Mouse (Mus musculus): ENCODE measurements around the gene Akr1c14.
"Not testable (repeated sequence)": the region's sequence is repeated elsewhere in the genome, so short reads cannot be mapped to it uniquely, and the experiment has no call there.

Akr1c14 gene

DNA sequence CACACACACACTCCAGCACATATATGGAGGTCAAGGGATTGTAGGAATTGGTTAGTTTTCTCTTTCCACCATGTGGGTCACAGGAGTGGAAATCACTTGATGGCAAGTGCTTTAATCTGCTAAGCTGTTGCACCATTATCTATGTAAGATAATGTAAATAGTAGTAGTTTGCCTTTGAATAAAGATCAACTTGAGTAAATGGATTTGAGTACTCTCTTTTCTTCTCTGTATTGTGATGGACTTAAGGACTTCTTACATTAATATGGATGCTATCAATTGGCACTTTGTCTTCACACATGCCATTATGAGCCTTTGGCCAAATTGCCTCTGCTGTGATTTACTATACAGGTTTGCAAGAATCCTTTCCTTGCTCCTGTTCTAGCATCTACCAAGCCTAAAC, 31.1 kb downstream of the Akr1c14 start:
- Histone ChIP-seq H3K9me3 (ENCODE audit: low read length) (no peaks in the 10 kb centered on the region), H3K36me3 (ENCODE audit: insufficient read depth, low read length) (no peaks in the 10 kb centered on the region), H3K4me3 (replicated peaks; ENCODE audit: low read length) (no peak overlapping the region), H3K27me3 (ENCODE audit: insufficient read depth, low read length) (no peaks in the 10 kb centered on the region), H3K4me1 (replicated peaks; ENCODE audit: low read depth, low read length) (0 out of 2 replicates have a peak, but pooled peaks cover 5% of the 10 kb centered on the region)
- peak; percentile 96 for TF ChIP-seq NANOG (IDR thresholded peaks at IDR 0.05; ENCODE audit: borderline replicate concordance, low read length)
- TF ChIP-seq CTCF (conservative IDR thresholded peaks at IDR 0.05; ENCODE audit: low read length) = no peak
- TF ChIP-seq POU5F1 (IDR thresholded peaks at IDR 0.05; ENCODE audit: borderline replicate concordance, low read length) = no peak

DNA sequence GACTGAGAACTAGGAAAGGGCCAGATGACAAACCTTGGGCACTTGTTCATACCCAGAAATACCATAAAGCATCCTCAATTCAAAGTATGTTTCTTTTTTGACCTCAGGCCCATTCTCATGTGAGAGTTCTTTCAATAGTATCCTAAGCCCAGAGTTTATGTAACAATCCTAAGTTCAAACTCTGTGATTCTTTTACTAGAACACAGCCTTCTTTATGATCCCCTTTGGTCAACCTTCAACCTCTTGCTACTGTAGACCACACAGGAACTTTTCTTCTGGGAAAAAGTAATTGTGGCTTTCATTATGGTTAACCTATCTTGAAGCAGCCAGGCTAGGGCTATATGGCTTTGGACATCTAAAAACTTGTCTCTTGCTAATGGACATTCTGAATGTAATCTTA, 52.9 kb downstream of the Akr1c14 start:
- Histone ChIP-seq H3K27me3 (ENCODE audit: insufficient read depth, low read length) (no peaks in the 10 kb centered on the region), H3K9me3 (ENCODE audit: low read length) (no peaks in the 10 kb centered on the region), H3K4me3 (replicated peaks; ENCODE audit: low read length) (no peak overlapping the region), H3K36me3 (ENCODE audit: insufficient read depth, low read length) (no peaks in the 10 kb centered on the region), H3K4me1 (replicated peaks; ENCODE audit: low read depth, low read length) (no peaks in the 10 kb centered on the region)
- no peak for TF ChIP-seq CTCF (conservative IDR thresholded peaks at IDR 0.05; ENCODE audit: low read length)

DNA sequence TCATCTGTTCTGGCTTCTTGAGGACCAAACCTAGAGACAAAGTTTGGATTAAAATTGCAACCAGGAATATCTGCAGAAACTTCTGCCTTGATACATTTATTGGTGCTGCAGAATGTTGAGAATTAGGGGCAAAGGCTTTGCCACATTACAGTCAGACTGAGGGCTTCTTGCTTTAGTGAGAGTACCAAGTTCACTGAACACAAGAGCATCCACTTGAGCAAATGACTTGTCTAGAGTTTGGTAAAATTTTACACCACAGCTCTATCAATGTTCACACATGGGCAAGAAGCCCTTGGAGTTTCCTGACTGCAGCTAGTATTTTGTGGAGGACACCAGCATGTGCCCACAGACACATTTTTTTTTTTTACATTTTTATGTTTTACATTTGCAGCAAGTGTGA, 53.9 kb downstream of the Akr1c14 start:
- H3K4me3 ChIP-seq (replicated peaks; ENCODE audit: low read length) = no peak overlapping the region
- H3K4me1 ChIP-seq (replicated peaks; ENCODE audit: low read depth, low read length) = no peaks in the 10 kb centered on the region
- no peaks in the 10 kb centered on the region for H3K27me3 ChIP-seq (ENCODE audit: insufficient read depth, low read length)
- H3K9me3 ChIP-seq (ENCODE audit: low read length) = no peaks in the 10 kb centered on the region
- H3K36me3 ChIP-seq (ENCODE audit: insufficient read depth, low read length) = no peaks in the 10 kb centered on the region
- TF ChIP-seq POU5F1 (IDR thresholded peaks at IDR 0.05; ENCODE audit: borderline replicate concordance, low read length) = no peak
- TF ChIP-seq NANOG (IDR thresholded peaks at IDR 0.05; ENCODE audit: borderline replicate concordance, low read length) = no peak
- TF ChIP-seq CTCF (conservative IDR thresholded peaks at IDR 0.05; ENCODE audit: low read length) = no peak

DNA sequence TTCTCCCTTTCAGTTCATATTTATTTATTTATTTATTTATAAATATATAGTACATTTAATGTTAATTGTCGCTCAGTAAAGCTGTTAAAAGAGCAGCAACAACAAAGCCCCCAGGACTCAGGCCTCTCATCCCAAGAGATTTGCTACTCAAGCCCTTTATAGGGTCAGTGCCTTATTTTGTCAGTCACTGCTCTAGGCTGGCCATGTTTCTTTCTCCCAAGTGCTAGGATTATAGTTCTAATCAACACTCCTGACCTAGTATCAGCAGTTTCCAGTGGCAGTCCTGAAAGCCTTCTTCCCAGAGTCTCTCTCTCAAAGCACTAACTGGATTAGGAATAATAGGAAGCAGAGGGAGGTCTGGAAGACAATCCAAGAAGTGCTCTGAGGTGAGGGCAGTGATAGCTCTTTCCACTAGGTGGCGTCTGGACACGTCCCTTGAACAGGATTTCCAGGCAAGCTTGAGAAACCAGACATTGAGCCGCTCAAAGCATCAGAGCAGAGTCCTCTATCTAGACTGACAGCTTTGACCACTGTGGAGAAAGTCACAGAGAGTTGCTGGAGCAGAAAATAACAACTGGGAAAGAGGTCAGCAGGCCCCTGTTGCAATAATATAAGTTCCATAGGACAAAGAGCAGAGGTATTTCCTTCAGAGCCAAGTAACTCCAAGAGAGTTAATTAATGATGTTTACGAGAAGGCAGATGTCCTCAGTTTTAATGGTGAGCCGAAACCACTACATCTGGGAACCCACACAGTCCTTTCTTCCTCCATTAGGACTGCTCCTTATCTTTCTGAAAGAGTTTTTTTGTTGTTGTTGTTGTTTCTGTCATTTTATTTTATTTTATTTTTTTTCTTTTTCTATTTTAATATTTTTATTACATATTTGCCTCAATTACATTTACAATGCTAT, 61.7 kb downstream of the Akr1c14 start:
- Histone ChIP-seq H3K4me3 (replicated peaks; ENCODE audit: low read length) (no peak overlapping the region), H3K27me3 (ENCODE audit: insufficient read depth, low read length) (no peaks in the 10 kb centered on the region), H3K9me3 (ENCODE audit: low read length) (no peaks in the 10 kb centered on the region), H3K4me1 (replicated peaks; ENCODE audit: low read depth, low read length) (no peaks in the 10 kb centered on the region), H3K36me3 (ENCODE audit: insufficient read depth, low read length) (no peaks in the 10 kb centered on the region)
- TF ChIP-seq NANOG (IDR thresholded peaks at IDR 0.05; ENCODE audit: borderline replicate concordance, low read length) (no peak), CTCF (conservative IDR thresholded peaks at IDR 0.05; ENCODE audit: low read length) (peak; percentile 70)

DNA sequence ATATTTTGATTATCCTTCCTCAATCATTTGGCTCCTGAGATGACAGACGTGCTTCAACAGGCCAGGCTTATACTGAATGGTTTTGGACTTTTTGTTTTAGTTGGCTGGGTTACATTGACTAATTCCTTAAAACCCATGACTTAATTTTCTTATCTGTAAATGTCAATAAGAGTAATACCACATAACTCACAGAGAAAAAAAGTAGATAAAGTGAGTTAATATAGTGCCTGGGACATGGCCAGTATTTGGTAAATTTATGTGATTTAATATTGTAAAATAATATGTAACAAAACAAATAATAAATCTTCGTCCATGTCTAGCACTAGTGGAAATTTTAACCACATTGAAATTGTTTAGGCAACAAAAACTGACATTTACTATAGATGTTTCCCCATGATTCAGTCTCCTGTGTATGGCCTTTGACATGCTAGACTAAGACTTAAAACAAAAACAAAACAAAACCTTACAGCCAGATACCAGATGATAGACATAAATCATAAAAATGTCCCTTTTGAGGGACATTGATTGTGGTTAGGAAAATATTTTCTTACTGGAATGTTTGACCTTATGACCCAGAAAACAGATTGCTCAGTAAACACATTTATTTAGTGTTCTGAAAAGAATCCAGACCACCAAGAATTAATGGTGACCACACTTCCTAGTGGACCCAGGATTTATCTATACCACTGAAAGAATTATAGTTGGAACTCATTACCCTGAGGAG, 70.5 kb downstream of the Akr1c14 start:
- Histone ChIP-seq H3K4me3 (replicated peaks; ENCODE audit: low read length) (no peak overlapping the region), H3K27me3 (ENCODE audit: insufficient read depth, low read length) (no peaks in the 10 kb centered on the region), H3K9me3 (ENCODE audit: low read length) (peaks cover 13% of the 10 kb centered on the region), H3K36me3 (ENCODE audit: insufficient read depth, low read length) (no peaks in the 10 kb centered on the region), H3K4me1 (replicated peaks; ENCODE audit: low read depth, low read length) (no peaks in the 10 kb centered on the region)
- TF ChIP-seq POU5F1 (IDR thresholded peaks at IDR 0.05; ENCODE audit: borderline replicate concordance, low read length) = no peak
- TF ChIP-seq NANOG (IDR thresholded peaks at IDR 0.05; ENCODE audit: borderline replicate concordance, low read length) = no peak
- TF ChIP-seq CTCF (conservative IDR thresholded peaks at IDR 0.05; ENCODE audit: low read length) = no peak

DNA sequence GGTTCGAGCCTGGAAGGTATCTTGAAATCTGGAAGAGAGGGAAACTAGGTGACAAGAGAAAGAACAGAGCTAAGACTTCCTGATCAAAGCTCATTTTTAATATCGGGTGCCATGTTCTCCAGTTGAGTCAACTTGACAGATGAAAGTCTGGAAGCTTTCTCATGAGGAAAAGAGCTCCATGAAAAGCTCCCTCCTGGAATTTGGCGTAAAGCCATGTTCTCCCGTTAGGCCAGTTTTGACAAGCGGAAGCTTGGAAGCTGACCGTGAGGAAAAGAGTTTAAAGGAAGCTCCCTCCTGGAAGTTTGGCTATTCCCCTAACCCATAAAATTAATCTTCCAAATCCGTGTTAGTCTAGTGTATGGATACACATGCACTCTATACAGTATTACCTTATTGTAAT, 74.3 kb downstream of the Akr1c14 start:
- Histone ChIP-seq H3K36me3 (ENCODE audit: insufficient read depth, low read length) (no peaks in the 10 kb centered on the region), H3K27me3 (ENCODE audit: insufficient read depth, low read length) (no peaks in the 10 kb centered on the region), H3K4me1 (replicated peaks; ENCODE audit: low read depth, low read length) (no peaks in the 10 kb centered on the region), H3K9me3 (ENCODE audit: low read length) (peaks cover 33% of the 10 kb centered on the region), H3K4me3 (replicated peaks; ENCODE audit: low read length) (no peak overlapping the region)
- TF ChIP-seq NANOG (IDR thresholded peaks at IDR 0.05; ENCODE audit: borderline replicate concordance, low read length) = no peak
- TF ChIP-seq CTCF (conservative IDR thresholded peaks at IDR 0.05; ENCODE audit: low read length) = no peak
- no peak for TF ChIP-seq POU5F1 (IDR thresholded peaks at IDR 0.05; ENCODE audit: borderline replicate concordance, low read length)

DNA sequence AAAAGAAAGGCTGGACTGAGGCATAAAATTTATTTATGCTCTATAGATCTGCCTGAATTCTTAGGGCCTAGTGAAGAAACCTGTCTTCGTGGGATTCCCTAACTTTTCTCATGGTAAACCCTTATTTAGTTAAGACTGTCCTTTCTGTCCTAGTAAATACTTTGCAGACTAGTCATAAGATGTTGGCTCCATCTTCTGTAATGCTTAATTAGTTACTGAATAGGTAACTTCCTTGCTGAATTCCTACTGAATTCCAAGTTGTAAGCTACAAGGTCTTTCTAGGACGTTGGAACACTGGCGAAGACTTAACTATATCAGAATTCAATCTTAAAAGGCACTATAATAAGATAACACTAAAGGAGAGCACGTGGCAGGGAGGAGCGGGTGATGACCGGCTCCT, 75.7 kb downstream of the Akr1c14 start:
- H3K27me3 ChIP-seq (ENCODE audit: insufficient read depth, low read length); H3K4me3 ChIP-seq (replicated peaks; ENCODE audit: low read length); H3K4me1 ChIP-seq (replicated peaks; ENCODE audit: low read depth, low read length); H3K36me3 ChIP-seq (ENCODE audit: insufficient read depth, low read length): not testable (repeated sequence)
- peaks cover 33% of the 10 kb centered on the region for H3K9me3 ChIP-seq (ENCODE audit: low read length)

DNA sequence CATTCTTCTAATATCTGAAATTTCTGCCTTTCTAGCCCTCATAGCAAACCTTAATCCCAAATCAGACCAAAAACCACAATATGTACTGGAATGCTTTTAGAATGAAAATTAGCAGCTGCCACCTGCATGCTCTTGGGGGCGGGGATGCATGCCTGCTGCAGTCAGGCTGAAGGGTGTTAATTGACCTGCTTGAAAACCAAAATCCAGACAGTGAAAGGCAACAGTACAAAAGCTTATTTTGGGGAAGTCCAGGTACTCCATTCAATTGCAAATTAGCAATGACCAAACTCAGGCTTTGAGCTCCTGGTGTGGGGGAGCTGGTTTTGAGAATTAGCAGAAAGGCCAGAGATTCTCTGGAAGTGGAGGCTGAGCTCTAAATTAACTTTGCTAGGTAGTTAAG, 77.0 kb downstream of the Akr1c14 start:
- H3K36me3 ChIP-seq (ENCODE audit: insufficient read depth, low read length); H3K4me1 ChIP-seq (replicated peaks; ENCODE audit: low read depth, low read length); H3K27me3 ChIP-seq (ENCODE audit: insufficient read depth, low read length); H3K4me3 ChIP-seq (replicated peaks; ENCODE audit: low read length): not testable (repeated sequence)
- H3K9me3 ChIP-seq (ENCODE audit: low read length) = peaks cover 33% of the 10 kb centered on the region

DNA sequence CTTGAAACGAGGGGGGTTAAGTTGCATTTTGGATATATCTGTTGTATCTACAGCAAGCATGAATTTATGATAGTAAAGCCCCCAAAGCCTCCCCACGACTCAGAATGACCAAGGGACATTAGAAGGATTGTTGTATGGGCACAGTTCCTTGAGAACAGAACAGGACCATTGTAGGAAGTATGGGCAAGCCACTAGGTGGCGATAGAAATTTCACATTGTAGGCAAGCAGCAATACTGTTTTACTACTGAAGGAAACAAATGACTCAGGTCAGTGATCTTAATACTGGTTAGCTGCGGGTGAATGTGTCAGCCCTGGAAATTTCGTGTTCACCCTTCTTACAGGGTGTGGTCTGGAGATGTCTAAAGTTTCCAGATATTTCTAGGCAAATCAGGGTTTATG, 80.3 kb downstream of the Akr1c14 start:
- TF ChIP-seq CTCF (conservative IDR thresholded peaks at IDR 0.05; ENCODE audit: low read length) (peak; percentile 67), POU5F1 (IDR thresholded peaks at IDR 0.05; ENCODE audit: borderline replicate concordance, low read length) (no peak)

More for the DNA sequence above, 80.3 kb downstream of the Akr1c14 start:
- no peaks in the 10 kb centered on the region for H3K4me1 ChIP-seq (replicated peaks; ENCODE audit: low read depth, low read length)
- H3K36me3 ChIP-seq (ENCODE audit: insufficient read depth, low read length) = no peaks in the 10 kb centered on the region
- no peaks in the 10 kb centered on the region for H3K27me3 ChIP-seq (ENCODE audit: insufficient read depth, low read length)
- H3K4me3 ChIP-seq (replicated peaks; ENCODE audit: low read length) = no peak overlapping the region
- peaks cover 23% of the 10 kb centered on the region for H3K9me3 ChIP-seq (ENCODE audit: low read length)
